Mouse (Mus musculus) embryonic fibroblast, embryonic 13.5 days (primary cell): Measurements from ENCODE around the gene Cdan1.

Experiments
- CTCF ChIP-seq: IDR thresholded peaks from 2 replicates; pipeline ENCODE4 v1.5.1; 2011; ENCODE audit warnings: mild to moderate bottlenecking, control low read depth, low read length, moderate library complexity, borderline replicate concordance; ENCODE audit not compliant: insufficient read depth
- POLR2A ChIP-seq: IDR thresholded peaks from 2 replicates; pipeline ENCODE4 v1.6.1; 2011; ENCODE audit warnings: low read depth, mild to moderate bottlenecking, control low read depth, low read length, moderate library complexity

DNA sequence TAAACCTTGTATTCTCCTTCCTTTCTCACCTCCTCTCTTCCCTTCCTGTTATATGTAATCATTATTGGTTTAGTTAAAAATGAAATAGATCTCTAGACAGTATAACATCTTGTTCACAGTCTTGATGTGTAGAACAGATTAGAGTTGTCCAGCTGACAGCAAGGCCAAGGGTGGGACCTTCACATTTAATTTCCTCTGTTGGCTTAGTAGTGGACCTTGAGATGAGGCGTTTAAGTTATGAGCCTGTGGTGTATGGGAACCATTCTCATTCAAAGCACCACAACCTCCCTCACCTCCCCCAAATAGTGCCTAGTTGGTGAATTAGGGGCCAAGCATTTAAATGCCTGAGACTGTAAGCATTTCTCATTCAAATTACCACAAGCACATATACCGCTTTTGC lies 182.5 kb downstream of the Cdan1 start:
- TF ChIP-seq CTCF (no peak), POLR2A (no peak)
